Comparison of ENCODE assay signal across 8 mouse cellular contexts in the genomic region with DNA sequence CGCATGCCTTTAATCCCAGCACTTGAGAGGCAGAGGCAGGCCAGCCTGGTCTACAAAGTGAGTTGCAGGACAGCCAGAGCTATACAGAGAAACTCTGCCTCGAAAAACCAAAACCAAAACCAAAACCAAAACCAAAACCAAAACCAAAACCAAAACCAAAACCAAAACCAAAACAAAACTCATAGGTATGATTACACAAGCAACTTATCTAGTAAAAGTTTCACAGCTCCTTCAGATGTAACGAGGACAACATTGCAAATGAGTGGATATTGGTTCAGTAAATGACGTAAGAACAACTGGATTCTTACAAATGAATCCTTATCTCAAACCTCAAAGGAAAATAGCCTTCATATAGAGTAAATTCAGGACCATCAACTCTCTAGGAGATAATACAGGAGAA.
A peak's percentile ranks its signal among the peaks of the same experiment; 100 is the strongest.
DNase-seq lines count a peak whose midpoint lies in the region; ATAC-seq and TF ChIP-seq lines count a peak whose summit lies in the region.
"Not testable (repeated sequence)": the region's sequence is repeated elsewhere in the genome, so short reads cannot be mapped to it uniquely, and the experiment has no call there.

No protein-coding gene starts in this region.

- peak; percentile 29 for DNase-seq in 416B (ENCODE audit: low read depth)
- peak; percentile 19 for DNase-seq in CD4-positive helper T cell, adult 2 months (ENCODE audit: low read depth, low spot score)
- not testable (repeated sequence) for DNase-seq in CH12.LX (ENCODE audit: extremely low read depth)
- peak; percentile 66 for DNase-seq in heart, adult 11 months
- peak; percentile 65 for DNase-seq in induced T-regulatory cell, adult 2 months (ENCODE audit: low read depth)
- DNase-seq in splenic B cell, adult 2 months (ENCODE audit: low read depth, low spot score): peak; percentile 25

- in situ Hi-C loops in CH12.LX (cut with MboI; ENCODE audit: low pct_ligation_motif_present, low pct_unique_long_range_greater_than_20kb, low sequenced_read_pairs): not testable (repeated sequence)

- dilution Hi-C loops in CH12.LX (cut with MboI; ENCODE audit: extremely low pct_ligation_motif_present, extremely low pct_unique_long_range_greater_than_20kb, low sequenced_read_pairs): not testable (repeated sequence)

- TF ChIP-seq CTCF in CH12.LX (conservative IDR thresholded peaks at IDR 0.05 in 1 of 2, IDR thresholded peaks at IDR 0.05 in 1 of 2; ENCODE audit: low read depth in 2 of 2, low read length in 2 of 2): not testable (repeated sequence)

- H3K27me3 ChIP-seq in CH12.LX (replicated peaks); splenic B cell, adult 2 months (ENCODE audit: control insufficient read depth, insufficient read depth, low read length, poor library complexity, severe bottlenecking): not testable (repeated sequence)

- TF ChIP-seq EP300 in CH12.LX (IDR thresholded peaks at IDR 0.05; ENCODE audit: low read length): not testable (repeated sequence)

- H3K4me3 ChIP-seq in CH12.LX (replicated peaks in 1 of 3; ENCODE audit: low read depth in 2 of 3, low read length in 2 of 3, poor library complexity in 1 of 3): not testable (repeated sequence)

- not testable (repeated sequence) for H3K27ac ChIP-seq in CH12.LX (ENCODE audit: insufficient read depth, low read depth)

- not testable (repeated sequence) for H3K79me2 ChIP-seq in CH12.LX (replicated peaks; ENCODE audit: control insufficient read depth, extremely low read depth, insufficient read depth, poor library complexity, severe bottlenecking)

- peak; percentile 9 for ATAC-seq in CD4-positive, CD25-positive, alpha-beta regulatory T cell, adult 4 months
- peak; percentile 4 for ATAC-seq in inflammation-experienced regulatory T-cells, adult 6 months

- not testable (repeated sequence) for H3K36me3 ChIP-seq in CH12.LX (replicated peaks in 1 of 2; ENCODE audit: control insufficient read depth in 1 of 2, insufficient read depth in 1 of 2, low read length in 1 of 2); splenic B cell, adult 2 months (ENCODE audit: control insufficient read depth, insufficient read depth, low read length, poor library complexity, severe bottlenecking)

- not testable (repeated sequence) for H3K9me3 ChIP-seq in CH12.LX (replicated peaks; ENCODE audit: low read length)

- H3K9ac ChIP-seq in CH12.LX (ENCODE audit: insufficient read depth, low read depth): not testable (repeated sequence)

- peaks cover 7 to 26% of the 10 kb centered on the region in 2 experiments for H3K4me1 ChIP-seq in CH12.LX (ENCODE audit: control insufficient read depth in 1 of 2, insufficient read depth in 2 of 2)

- not testable (repeated sequence) for TF ChIP-seq POLR2A in CH12.LX (IDR thresholded peaks at IDR 0.05; ENCODE audit: low read depth, low read length)

- not testable (repeated sequence) for H3K4me2 ChIP-seq in CH12.LX (ENCODE audit: insufficient read depth, low read depth, poor library complexity, severe bottlenecking)

- not testable (repeated sequence) for TF ChIP-seq RAD21 in CH12.LX (IDR thresholded peaks at IDR 0.05; ENCODE audit: low read depth, low read length)

TF ChIP-seq in CH12.LX, 34 proteins besides CTCF, POLR2A, EP300 and RAD21:
- TF ChIP-seq ETS1 (conservative IDR thresholded peaks at IDR 0.05; ENCODE audit: low read depth, low read length) (peak; percentile 86), IRF4 (IDR thresholded peaks at IDR 0.05; ENCODE audit: low read depth, low read length) (0 out of 2 replicates have a peak, but pooled peaks have one; percentile 44)
TF ChIP-seq in CH12.LX: peak in this region for 2; not testable (repeated sequence) for 32.
